Mouse (Mus musculus): Measurements from ENCODE around the gene Cntn1. TPM values are rescaled to one million over a fixed set of nuclear protein-coding genes. Genes with fewer than 3 reads are reported as not detected.

The Cntn1 gene
- polyA plus RNA-seq, 1 experiment from 2014 or later, result 2.1 TPM

DNA sequence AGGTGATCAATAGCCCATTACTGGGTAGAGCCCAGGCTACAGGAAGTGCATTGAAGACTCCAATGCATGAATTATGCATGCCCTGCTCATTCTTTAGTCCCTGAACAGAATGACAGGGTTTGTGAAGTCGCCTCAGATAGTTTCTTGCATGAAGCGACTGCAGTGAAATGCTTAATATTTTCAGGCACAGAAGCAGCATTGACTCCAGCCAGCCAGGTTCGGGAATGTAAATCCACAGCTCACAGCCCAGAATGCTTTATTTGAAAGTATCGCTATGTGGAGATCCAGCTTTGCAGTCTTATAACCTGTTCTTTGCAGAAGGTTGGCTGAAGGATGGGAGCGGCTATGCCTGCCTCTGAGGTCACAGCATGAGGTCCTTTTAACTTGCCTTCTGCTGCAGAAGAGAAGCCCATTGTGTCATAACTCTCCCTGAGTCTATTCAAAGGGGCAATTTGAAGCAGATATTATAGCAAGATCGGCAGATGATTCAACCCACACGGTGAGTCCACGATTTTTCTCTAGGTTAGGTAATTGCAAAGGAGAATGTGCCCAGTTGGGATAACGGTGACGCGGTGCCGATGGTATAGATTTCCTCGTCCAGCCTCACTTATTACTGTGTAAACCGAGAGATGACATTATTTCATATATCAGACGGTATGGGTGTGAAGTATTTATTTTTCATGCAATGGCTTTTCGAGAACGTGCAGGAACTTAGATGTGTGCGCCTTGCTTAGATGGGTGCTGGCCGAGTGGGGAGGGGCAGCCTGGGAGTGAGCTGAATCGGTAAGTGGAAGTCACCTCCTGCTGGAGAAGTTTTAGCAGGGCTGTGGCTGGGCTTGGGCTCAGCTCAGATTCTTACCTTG lies 110.4 kb downstream of the Cntn1 start:
- DNase-seq (ENCODE audit: low spot score), result no peak
- Histone ChIP-seq H3K27ac (replicated peaks) (no peak overlapping the region), H3K9me3 (no peaks in the 10 kb centered on the region), H3K4me1 (peaks cover 9% of the 10 kb centered on the region; the same call in 1 of the 2 replicates), H3K27me3 (replicated peaks; ENCODE audit: low read depth, poor library complexity, severe bottlenecking) (no peaks in the 10 kb centered on the region), H3K36me3 (replicated peaks) (no peaks in the 10 kb centered on the region), H3K4me3 (peak overlapping the region; percentile 30; the same call in 1 of the 2 replicates)
- WGBS, result 45% methylated on average over 20 of the region's 20 CpGs

DNA sequence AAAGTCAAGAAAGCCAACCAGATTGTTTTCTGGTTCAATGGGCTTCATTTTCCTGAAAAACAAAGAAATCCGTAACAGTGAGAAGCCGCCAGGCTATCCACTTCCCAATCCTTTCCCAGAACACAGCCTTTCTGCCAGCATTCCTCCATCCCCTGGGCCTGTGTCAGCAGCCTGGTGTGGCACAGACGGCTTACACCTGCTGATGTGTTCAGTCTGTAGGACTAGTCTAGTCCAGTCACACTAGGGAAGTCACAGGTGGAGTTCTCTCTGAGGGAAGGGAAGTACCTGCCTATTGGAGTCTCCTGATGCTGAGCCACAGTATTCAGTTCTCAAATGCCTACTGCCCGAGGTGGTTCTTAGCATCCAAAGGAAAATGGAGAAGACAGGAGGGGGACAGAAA lies 111.9 kb downstream of the Cntn1 start:
- no peak for DNase-seq (ENCODE audit: low spot score)
- Histone ChIP-seq H3K27me3 (replicated peaks; ENCODE audit: low read depth, poor library complexity, severe bottlenecking) (no peaks in the 10 kb centered on the region), H3K9me3 (no peaks in the 10 kb centered on the region), H3K27ac (replicated peaks) (no peak overlapping the region), H3K4me1 (peaks cover 9% of the 10 kb centered on the region; the same call in 1 of the 2 replicates), H3K36me3 (replicated peaks) (no peaks in the 10 kb centered on the region), H3K4me3 (no peak overlapping the region)
- 59% methylated on average over 4 of the region's 4 CpGs for WGBS

DNA sequence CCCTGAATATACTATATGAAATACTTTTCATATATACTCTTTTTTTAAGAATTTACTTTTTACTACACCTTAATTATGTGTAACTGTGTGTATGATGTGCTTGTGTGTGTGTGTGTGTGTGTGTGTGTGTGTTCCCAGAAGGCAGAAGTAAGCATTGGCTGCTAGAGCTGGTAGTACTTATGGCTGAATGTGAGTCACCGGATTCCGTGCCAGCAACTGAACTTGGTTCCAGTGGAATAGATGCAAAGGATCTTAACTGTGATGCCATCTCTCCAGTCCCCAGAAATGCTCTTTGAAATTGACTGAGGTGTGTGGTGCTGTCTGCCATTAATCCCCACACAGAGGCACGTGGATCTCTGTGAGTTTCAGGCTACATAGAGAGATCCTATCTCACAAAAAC lies 113.2 kb downstream of the Cntn1 start:
- DNase-seq (ENCODE audit: low spot score), result no peak
- Histone ChIP-seq H3K4me3 (no peak overlapping the region), H3K4me1 (peaks cover 9% of the 10 kb centered on the region; the same call in 1 of the 2 replicates), H3K27me3 (replicated peaks; ENCODE audit: low read depth, poor library complexity, severe bottlenecking) (no peaks in the 10 kb centered on the region), H3K27ac (replicated peaks) (no peak overlapping the region), H3K36me3 (replicated peaks) (no peaks in the 10 kb centered on the region), H3K9me3 (no peaks in the 10 kb centered on the region)
- 78% methylated on average over 3 of the region's 3 CpGs for WGBS

DNA sequence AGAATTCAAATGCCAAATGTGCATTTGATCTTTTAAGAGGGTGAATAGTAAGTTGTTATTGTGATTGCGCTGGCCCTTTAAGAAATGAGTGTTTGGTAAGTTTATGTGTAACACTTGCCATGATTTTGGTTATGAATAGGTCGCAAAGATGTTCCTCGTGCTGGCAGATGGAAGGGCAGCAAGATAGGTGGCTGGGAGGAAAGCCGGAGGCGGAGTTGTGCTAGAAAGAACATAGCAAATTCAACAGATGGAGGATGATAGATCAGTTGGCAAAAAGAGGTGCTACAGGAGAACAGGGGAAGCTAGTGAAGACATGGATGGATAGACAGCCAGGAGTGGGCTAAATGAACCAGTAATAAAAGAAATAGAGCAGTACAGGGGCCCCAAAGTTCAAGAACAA lies 115.3 kb downstream of the Cntn1 start:
- no peaks in the 10 kb centered on the region for H3K9me3 ChIP-seq
- H3K36me3 ChIP-seq (replicated peaks), result no peaks in the 10 kb centered on the region
- no peak for DNase-seq (ENCODE audit: low spot score)
- no peak overlapping the region for H3K27ac ChIP-seq (replicated peaks)
- H3K27me3 ChIP-seq (replicated peaks; ENCODE audit: low read depth, poor library complexity, severe bottlenecking), result no peaks in the 10 kb centered on the region
- 91% methylated on average over 5 of the region's 5 CpGs for whole genome bisulfite sequencing
- peaks cover 5% of the 10 kb centered on the region; the same call in 1 of the 2 replicates for H3K4me1 ChIP-seq
- no peak overlapping the region for H3K4me3 ChIP-seq

DNA sequence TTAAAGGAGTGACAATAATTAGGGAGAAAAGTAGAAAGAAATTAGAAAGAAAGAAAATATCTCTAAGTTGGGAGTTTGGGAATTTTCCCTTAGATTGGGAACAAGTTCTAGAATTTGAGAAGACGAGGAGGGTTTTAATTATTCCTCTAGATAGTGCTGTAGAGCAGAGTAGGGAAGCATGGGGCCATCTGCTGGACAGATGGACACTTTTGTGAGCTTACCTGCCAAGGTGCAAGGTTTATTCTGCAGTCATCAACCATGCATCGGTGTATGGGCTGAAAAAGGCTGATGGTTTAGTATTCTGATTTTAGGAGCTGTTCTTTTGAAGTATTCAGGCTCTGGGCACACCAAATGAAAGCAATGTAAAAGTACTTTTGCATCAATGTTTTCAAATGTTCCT lies 124.8 kb downstream of the Cntn1 start:
- no peak for DNase-seq (ENCODE audit: low spot score)
- WGBS, result 76% methylated on average over 2 of the region's 2 CpGs
- no peaks in the 10 kb centered on the region for H3K27me3 ChIP-seq (replicated peaks; ENCODE audit: low read depth, poor library complexity, severe bottlenecking)
- H3K4me3 ChIP-seq, result no peak overlapping the region
- H3K4me1 ChIP-seq, result no peaks in the 10 kb centered on the region
- no peak overlapping the region for H3K27ac ChIP-seq (replicated peaks)
- H3K36me3 ChIP-seq (replicated peaks), result no peaks in the 10 kb centered on the region
- no peaks in the 10 kb centered on the region for H3K9me3 ChIP-seq

DNA sequence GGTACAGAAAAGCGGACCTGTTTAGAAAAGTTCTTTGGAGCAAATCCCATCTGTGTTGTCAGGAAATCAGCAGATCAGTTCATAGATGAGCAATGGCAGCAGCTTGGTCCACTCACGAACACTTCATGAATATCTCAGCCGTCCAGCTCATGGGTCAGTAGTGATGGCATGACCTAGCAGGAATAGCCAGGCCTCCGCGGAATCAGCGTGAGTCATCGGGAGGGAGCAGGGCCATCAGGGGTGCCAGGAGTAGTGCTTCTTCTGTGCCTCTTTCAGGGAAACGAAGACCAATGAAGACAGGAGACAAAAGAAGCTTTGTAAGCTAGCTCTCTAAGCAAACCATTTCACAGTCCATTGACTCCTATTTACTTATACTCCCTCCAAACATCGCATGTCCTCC lies 126.4 kb downstream of the Cntn1 start:
- no peaks in the 10 kb centered on the region for H3K36me3 ChIP-seq (replicated peaks)
- H3K9me3 ChIP-seq, result no peaks in the 10 kb centered on the region
- no peaks in the 10 kb centered on the region for H3K4me1 ChIP-seq
- DNase-seq (ENCODE audit: low spot score), result no peak
- no peak overlapping the region for H3K4me3 ChIP-seq
- no peaks in the 10 kb centered on the region for H3K27me3 ChIP-seq (replicated peaks; ENCODE audit: low read depth, poor library complexity, severe bottlenecking)
- WGBS, result 57% methylated on average over 9 of the region's 9 CpGs
- H3K27ac ChIP-seq (replicated peaks), result no peak overlapping the region

DNA sequence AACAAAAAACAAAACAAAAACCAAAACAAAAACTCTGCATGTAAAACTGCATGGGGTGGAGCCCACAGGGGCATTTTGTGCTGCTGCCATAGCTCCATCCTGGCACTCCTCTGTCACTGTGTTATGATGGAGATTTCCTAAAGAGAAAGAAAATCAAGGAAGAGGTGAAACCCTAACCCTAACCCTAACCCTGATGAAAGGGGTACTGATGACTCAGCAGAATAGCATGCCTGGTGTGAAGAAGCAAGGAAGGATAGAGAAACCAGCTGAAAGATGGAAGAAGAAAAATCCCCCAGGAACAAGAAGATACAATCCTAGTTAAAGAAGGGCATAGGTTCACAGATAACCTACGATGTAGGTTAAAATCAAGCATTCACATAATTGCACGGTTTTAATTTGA lies 134.5 kb downstream of the Cntn1 start:
- Histone ChIP-seq H3K36me3 (replicated peaks) (no peaks in the 10 kb centered on the region), H3K4me3 (no peak overlapping the region), H3K4me1 (peaks cover 6% of the 10 kb centered on the region; the same call in 1 of the 2 replicates), H3K9me3 (no peaks in the 10 kb centered on the region), H3K27ac (replicated peaks) (no peak overlapping the region), H3K27me3 (replicated peaks; ENCODE audit: low read depth, poor library complexity, severe bottlenecking) (no peaks in the 10 kb centered on the region)
- no peak for DNase-seq (ENCODE audit: low spot score)
- WGBS, result 92% methylated on average over 2 of the region's 2 CpGs

DNA sequence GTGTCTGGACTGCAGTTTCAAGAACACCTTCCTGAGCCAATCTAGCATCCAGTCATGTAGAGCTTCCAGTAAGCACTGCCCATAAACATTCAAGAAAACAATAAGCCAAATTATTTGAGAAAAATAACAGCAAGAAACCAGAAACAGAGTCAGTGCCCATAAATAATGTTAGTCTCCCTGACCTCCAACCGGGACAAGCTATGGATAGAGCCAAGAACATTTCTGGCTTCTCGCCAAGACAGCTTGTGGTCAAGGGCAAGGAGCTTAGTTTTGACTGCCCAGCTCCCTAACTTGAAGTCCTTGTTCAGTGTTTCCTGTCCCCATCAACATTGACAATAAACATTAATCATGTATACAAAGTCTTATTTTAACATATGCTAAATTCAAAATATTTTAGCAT lies 139.0 kb downstream of the Cntn1 start:
- Histone ChIP-seq H3K27me3 (replicated peaks; ENCODE audit: low read depth, poor library complexity, severe bottlenecking) (no peaks in the 10 kb centered on the region), H3K4me1 (peaks cover 8% of the 10 kb centered on the region; the same call in 1 of the 2 replicates), H3K36me3 (replicated peaks) (no peaks in the 10 kb centered on the region), H3K27ac (replicated peaks) (no peak overlapping the region), H3K4me3 (no peak overlapping the region), H3K9me3 (peaks cover 5% of the 10 kb centered on the region; the same call in 1 of the 2 replicates)
- no peak for DNase-seq (ENCODE audit: low spot score)
- WGBS, result 84% methylated on average over 2 of the region's 2 CpGs

DNA sequence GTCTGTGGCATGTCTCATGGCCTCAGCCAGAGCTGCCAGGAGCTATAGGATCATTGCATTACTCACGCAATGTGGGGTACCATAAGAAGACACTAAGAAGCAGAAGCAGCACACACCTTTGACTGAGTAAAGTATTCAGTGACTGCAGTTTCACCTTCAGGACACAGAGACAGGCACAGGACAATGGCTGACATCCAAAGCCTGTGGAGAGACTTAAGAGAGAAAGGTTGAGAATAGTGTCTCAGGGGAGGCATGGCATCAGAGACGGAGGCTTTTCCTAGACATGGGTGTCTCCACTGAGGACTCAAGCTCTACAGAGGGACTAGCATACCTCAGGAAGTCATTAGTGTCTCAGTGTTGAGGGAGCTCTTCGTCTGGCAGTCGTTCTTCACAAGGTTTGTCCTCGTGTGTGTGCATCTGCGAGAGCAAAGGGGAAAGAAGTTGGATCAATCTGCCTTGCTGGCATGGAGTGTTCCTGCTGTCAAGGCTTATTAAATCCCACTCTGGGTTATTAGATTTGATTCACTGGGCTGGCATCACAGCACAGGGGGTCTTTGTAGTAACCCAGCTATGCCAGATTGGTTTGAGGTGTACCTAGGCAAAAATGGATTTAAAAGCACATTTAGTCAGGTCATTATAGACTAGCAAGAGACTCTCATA lies 149.5 kb downstream of the Cntn1 start:
- no peak for DNase-seq (ENCODE audit: low spot score)
- Histone ChIP-seq H3K27me3 (replicated peaks; ENCODE audit: low read depth, poor library complexity, severe bottlenecking) (no peaks in the 10 kb centered on the region), H3K4me3 (no peak overlapping the region), H3K4me1 (no peaks in the 10 kb centered on the region), H3K9me3 (no peaks in the 10 kb centered on the region), H3K27ac (replicated peaks) (no peak overlapping the region), H3K36me3 (replicated peaks) (no peaks in the 10 kb centered on the region)
- 80% methylated on average over 6 of the region's 6 CpGs for WGBS

DNA sequence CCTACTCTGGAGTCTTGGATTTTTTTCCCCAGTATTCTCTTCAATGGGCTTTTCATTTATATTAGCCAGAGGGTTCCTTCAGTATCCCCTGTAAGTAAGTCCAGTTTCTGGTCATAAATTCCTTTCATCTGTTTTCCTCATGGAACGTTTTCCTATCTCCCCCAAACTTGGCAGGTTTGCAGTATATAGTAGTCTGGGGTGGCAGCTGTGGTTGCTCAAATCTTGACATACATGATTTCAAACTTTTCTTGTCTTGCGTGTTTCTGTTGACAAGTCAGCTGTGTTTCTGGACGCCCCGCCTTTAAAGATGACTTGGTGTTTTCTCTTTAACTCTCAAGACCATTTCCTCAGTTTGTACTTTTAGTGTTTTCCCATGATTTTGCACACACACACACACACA lies 155.7 kb downstream of the Cntn1 start:
- no peaks in the 10 kb centered on the region for H3K4me1 ChIP-seq
- H3K9me3 ChIP-seq, result no peaks in the 10 kb centered on the region
- H3K4me3 ChIP-seq, result no peak overlapping the region
- WGBS, result 88% methylated on average over 4 of the region's 4 CpGs
- no peak overlapping the region for H3K27ac ChIP-seq (replicated peaks)
- DNase-seq (ENCODE audit: low spot score), result no peak
- no peaks in the 10 kb centered on the region for H3K36me3 ChIP-seq (replicated peaks)
- H3K27me3 ChIP-seq (replicated peaks; ENCODE audit: low read depth, poor library complexity, severe bottlenecking), result no peaks in the 10 kb centered on the region

DNA sequence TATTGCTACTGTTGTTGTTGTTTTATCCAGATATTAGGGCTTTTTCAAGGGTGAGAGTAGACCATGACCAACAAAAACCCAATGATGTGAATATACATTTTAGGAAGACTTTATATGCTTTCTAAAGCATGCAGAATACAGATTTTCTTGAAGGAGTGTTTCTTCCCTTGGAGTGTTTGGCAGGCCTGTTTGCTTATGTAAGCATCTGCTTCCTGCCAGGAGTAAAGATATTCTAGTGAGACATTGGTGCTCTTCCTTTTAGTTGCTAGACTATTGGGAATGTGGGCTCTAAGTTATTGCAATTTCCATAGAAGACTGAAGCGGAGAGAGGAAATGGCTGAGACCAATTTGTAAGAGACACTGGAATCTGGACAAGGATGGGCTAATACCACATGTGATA lies 158.8 kb downstream of the Cntn1 start:
- 88% methylated on average over 1 of the region's 1 CpGs for WGBS
- H3K27me3 ChIP-seq (replicated peaks; ENCODE audit: low read depth, poor library complexity, severe bottlenecking), result no peaks in the 10 kb centered on the region

DNA sequence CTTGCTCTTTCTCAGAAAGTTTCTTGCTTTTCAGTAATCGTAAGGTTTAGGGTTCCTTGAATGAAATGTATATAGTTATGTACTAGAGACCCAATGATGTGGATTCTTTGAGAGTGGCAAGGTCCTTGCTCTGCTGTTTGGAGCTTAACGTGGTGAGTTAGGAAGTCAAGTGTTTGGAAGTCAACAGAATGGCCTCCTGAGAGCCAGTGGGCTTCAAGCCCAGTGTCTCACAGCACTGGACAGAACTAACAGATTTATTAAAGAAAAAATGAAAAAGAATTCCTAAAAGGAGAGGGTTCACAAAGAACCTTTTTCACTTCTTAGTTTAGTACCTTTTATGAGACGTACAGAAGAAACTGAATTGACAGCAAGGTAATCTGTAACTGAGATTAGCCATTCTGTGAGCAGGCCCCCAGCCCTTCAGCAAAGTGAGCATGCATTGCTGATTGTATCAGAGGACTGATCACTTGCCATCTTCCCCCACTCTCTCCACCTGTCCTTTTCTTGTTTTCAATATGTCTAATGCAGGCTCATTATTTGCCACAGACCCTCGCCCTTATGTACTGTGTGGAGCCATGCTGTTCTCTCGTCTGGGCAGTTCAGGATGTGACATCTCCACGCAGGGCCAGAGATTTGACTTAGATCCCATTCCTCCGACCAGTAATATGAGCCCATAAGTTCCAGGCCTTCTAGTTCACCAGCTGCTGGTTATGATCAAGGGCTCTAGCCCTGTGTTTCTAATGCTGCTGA lies 159.7 kb downstream of the Cntn1 start:
- WGBS, result 87% methylated on average over 7 of the region's 7 CpGs
- no peak for DNase-seq (ENCODE audit: low spot score)
- Histone ChIP-seq H3K27ac (replicated peaks) (no peak overlapping the region), H3K4me3 (no peak overlapping the region), H3K4me1 (no peaks in the 10 kb centered on the region), H3K36me3 (replicated peaks) (no peaks in the 10 kb centered on the region), H3K27me3 (replicated peaks; ENCODE audit: low read depth, poor library complexity, severe bottlenecking) (no peaks in the 10 kb centered on the region), H3K9me3 (no peaks in the 10 kb centered on the region)

More for the DNA sequence above, 158.8 kb downstream of the Cntn1 start:
- no peak for DNase-seq (ENCODE audit: low spot score)
- no peak overlapping the region for H3K27ac ChIP-seq (replicated peaks)
- H3K9me3 ChIP-seq, result no peaks in the 10 kb centered on the region
- no peaks in the 10 kb centered on the region for H3K4me1 ChIP-seq
- no peak overlapping the region for H3K4me3 ChIP-seq
- no peaks in the 10 kb centered on the region for H3K36me3 ChIP-seq (replicated peaks)

Measured in embryonic facial prominence, embryonic 10.5 days (tissue).